Mouse (Mus musculus) megakaryocyte, embryonic 14.5 days (primary cell): ENCODE data around the gene Hes3. TPM values are rescaled to one million over a fixed set of nuclear protein-coding genes. Genes with fewer than 3 reads are reported as not detected.

Source experiments
- H3K27me3 ChIP-seq: replicated peaks from 2 replicates; pipeline ENCODE3; 2012; ENCODE audit warnings: inconsistent platforms
- H3K36me3 ChIP-seq: replicated peaks from 2 replicates; pipeline ENCODE3; 2012; ENCODE audit warnings: low read length, inconsistent platforms, mixed read lengths
- H3K4me1 ChIP-seq: 2 replicates; pipeline ENCODE4 v1.6.1; 2012; ENCODE audit warnings: inconsistent platforms
- H3K4me3 ChIP-seq: replicated peaks from 2 replicates; pipeline ENCODE3; 2012; ENCODE audit warnings: moderate library complexity, mild to moderate bottlenecking, inconsistent platforms
- H3K9me3 ChIP-seq: 2 replicates; pipeline ENCODE4 v1.6.1; 2012; ENCODE audit warnings: inconsistent platforms
- FLI1 ChIP-seq: IDR thresholded peaks from 2 replicates; pipeline ENCODE4 v1.6.1; 2012; ENCODE audit warnings: low read length, inconsistent platforms, mixed read lengths
- GATA1 ChIP-seq: IDR thresholded peaks from 3 replicates; pipeline ENCODE4 v1.6.1; 2012; ENCODE audit warnings: mixed read lengths, low read length, inconsistent platforms, borderline replicate concordance
- polyA plus RNA-seq: library from polyadenylated mRNA; stranded (reverse); fragments of >175 nt; gene quantifications from 2 replicates; pipeline ENCODE4 v1.2.3, GENCODE M21; 2012; ENCODE audit warnings: low replicate concordance; ENCODE audit not compliant: insufficient read depth

Gene Hes3
- polyA plus RNA-seq, 1 experiment, result not detected

GRCm38 (mm10) chr4:152294188-152294929, 2.9 kb upstream of the Hes3 start:
- H3K27me3 ChIP-seq, result peaks cover 42% of the 10 kb centered on the region
- H3K9me3 ChIP-seq, result no peaks in the 10 kb centered on the region
- H3K4me1 ChIP-seq, result peaks cover 59% of the 10 kb centered on the region
- H3K36me3 ChIP-seq, result peaks cover 6% of the 10 kb centered on the region
- peak overlapping the region; percentile 62 for H3K4me3 ChIP-seq
- TF ChIP-seq FLI1, result no peak
- TF ChIP-seq GATA1, result no peak

- no peaks in the 10 kb centered on the region; the same call in 1 of the 2 replicates for H3K9me3 ChIP-seq
- H3K4me1 ChIP-seq, result peaks cover 48% of the 10 kb centered on the region
- peaks cover 58% of the 10 kb centered on the region for H3K27me3 ChIP-seq
- no peaks in the 10 kb centered on the region for H3K36me3 ChIP-seq
- H3K4me3 ChIP-seq, result no peak overlapping the region
- TF ChIP-seq FLI1, result no peak
- TF ChIP-seq GATA1, result no peak
Observed at GRCm38 (mm10) chr4:152292102-152292765, 772 bp upstream of the Hes3 start.

- peaks cover 70% of the 10 kb centered on the region for H3K27me3 ChIP-seq
Observed at GRCm38 (mm10) chr4:152290991-152291390, 471 bp downstream of the Hes3 start.

GRCm38 (mm10) chr4:152290385-152290784, 1.1 kb downstream of the Hes3 start:
- H3K36me3 ChIP-seq, result no peaks in the 10 kb centered on the region
- H3K4me1 ChIP-seq, result peaks cover 51% of the 10 kb centered on the region
- no peaks in the 10 kb centered on the region; the same call in 1 of the 2 replicates for H3K9me3 ChIP-seq
- TF ChIP-seq FLI1 (no peak), GATA1 (no peak)
- H3K4me3 ChIP-seq, result no peak overlapping the region
- H3K27me3 ChIP-seq, result peaks cover 76% of the 10 kb centered on the region

More at GRCm38 (mm10) chr4:152290991-152291390, 471 bp downstream of the Hes3 start:
- no peaks in the 10 kb centered on the region; the same call in 1 of the 2 replicates for H3K9me3 ChIP-seq
- no peak for TF ChIP-seq FLI1
- no peak for TF ChIP-seq GATA1
- H3K4me1 ChIP-seq, result peaks cover 55% of the 10 kb centered on the region
- no peaks in the 10 kb centered on the region for H3K36me3 ChIP-seq
- no peak overlapping the region for H3K4me3 ChIP-seq

- no peak for TF ChIP-seq GATA1
- TF ChIP-seq FLI1, result no peak
- Histone ChIP-seq H3K36me3 (no peaks in the 10 kb centered on the region), H3K4me3 (no peak overlapping the region), H3K27me3 (peaks cover 92% of the 10 kb centered on the region), H3K9me3 (no peaks in the 10 kb centered on the region; the same call in 1 of the 2 replicates), H3K4me1 (peaks cover 35% of the 10 kb centered on the region)
Observed at GRCm38 (mm10) chr4:152288398-152288945, 3.0 kb downstream of the Hes3 start.

GRCm38 (mm10) chr4:152287317-152288120, 3.9 kb downstream of the Hes3 start:
- TF ChIP-seq FLI1, result no peak
- TF ChIP-seq GATA1, result no peak

GRCm38 (mm10) chr4:152286887-152287286, 4.6 kb downstream of the Hes3 start:
- peaks cover 93% of the 10 kb centered on the region for H3K27me3 ChIP-seq
- H3K9me3 ChIP-seq, result no peaks in the 10 kb centered on the region; the same call in 1 of the 2 replicates
- H3K4me1 ChIP-seq, result peaks cover 41% of the 10 kb centered on the region
- H3K36me3 ChIP-seq, result no peaks in the 10 kb centered on the region
- TF ChIP-seq GATA1 (no peak), FLI1 (no peak)
- peak overlapping the region; percentile 1 for H3K4me3 ChIP-seq

More at GRCm38 (mm10) chr4:152287317-152288120, 3.9 kb downstream of the Hes3 start:
- Histone ChIP-seq H3K27me3 (peaks cover 93% of the 10 kb centered on the region), H3K9me3 (no peaks in the 10 kb centered on the region; the same call in 1 of the 2 replicates), H3K36me3 (no peaks in the 10 kb centered on the region), H3K4me3 (peak overlapping the region; percentile 30), H3K4me1 (peaks cover 37% of the 10 kb centered on the region)

GRCm38 (mm10) chr4:152286183-152286582, 5.3 kb downstream of the Hes3 start:
- no peak for TF ChIP-seq GATA1
- TF ChIP-seq FLI1, result no peak
- H3K27me3 ChIP-seq, result peaks cover 93% of the 10 kb centered on the region
- H3K36me3 ChIP-seq, result no peaks in the 10 kb centered on the region
- no peaks in the 10 kb centered on the region; the same call in 1 of the 2 replicates for H3K9me3 ChIP-seq
- peaks cover 41% of the 10 kb centered on the region for H3K4me1 ChIP-seq
- no peak overlapping the region for H3K4me3 ChIP-seq

- no peaks in the 10 kb centered on the region for H3K36me3 ChIP-seq
- H3K9me3 ChIP-seq, result no peaks in the 10 kb centered on the region; the same call in 1 of the 2 replicates
- H3K4me3 ChIP-seq, result no peak overlapping the region
- peaks cover 93% of the 10 kb centered on the region for H3K27me3 ChIP-seq
- H3K4me1 ChIP-seq, result peaks cover 39% of the 10 kb centered on the region
- TF ChIP-seq FLI1 (no peak), GATA1 (no peak)
Observed at GRCm38 (mm10) chr4:152285505-152285904, 6.0 kb downstream of the Hes3 start.
